Mouse (Mus musculus) forebrain, embryonic 16.5 days (tissue): ENCODE measurements at regions not wholly inside any gene's neighbourhood (a gene's known extent, or its start where the extent isn't known, plus 50 kb on each side); places are given as distances from the start of the nearest gene placed in this dataset.

Experiments
- ATAC-seq: fragments of 200-750 bp; cut with Nextera tagmentation; 2 replicates; pipeline ENCODE4 v1.8.0; 2017; ENCODE audit warnings: mild to moderate bottlenecking, moderate library complexity
- H3K27ac ChIP-seq: fragments of 300-500 bp; sonication (generic); 2 replicates; pipeline ENCODE4 v1.5.1; 2014; ENCODE audit warnings: low read length, control low read depth
- H3K27me3 ChIP-seq: fragments of 300-500 bp; sonication (generic); replicated peaks from 2 replicates; pipeline ENCODE4 v1.6.1; 2014; ENCODE audit warnings: low read length; ENCODE audit not compliant: control insufficient read depth, insufficient read depth
- H3K36me3 ChIP-seq: fragments of 300-500 bp; sonication (generic); 2 replicates; pipeline ENCODE4 v1.6.1; 2014; ENCODE audit not compliant: control insufficient read depth, insufficient read depth
- H3K4me1 ChIP-seq: fragments of 300-500 bp; sonication (generic); replicated peaks from 2 replicates; pipeline ENCODE4 v1.6.1; 2014; ENCODE audit warnings: low read length; ENCODE audit not compliant: control insufficient read depth, insufficient read depth
- H3K4me2 ChIP-seq: fragments of 300-500 bp; sonication (generic); 2 replicates; pipeline ENCODE4 v1.6.1; 2014; ENCODE audit warnings: mild to moderate bottlenecking, low read length, control low read depth
- H3K4me3 ChIP-seq: fragments of 300-500 bp; sonication (generic); replicated peaks from 2 replicates; pipeline ENCODE4 v1.5.1; 2014; ENCODE audit warnings: mild to moderate bottlenecking, low read length, control low read depth
- H3K9ac ChIP-seq: fragments of 300-500 bp; sonication (generic); replicated peaks from 2 replicates; pipeline ENCODE4 v1.6.1; 2014; ENCODE audit warnings: low read depth, low read length, control low read depth
- H3K9me3 ChIP-seq: fragments of 300-500 bp; sonication (generic); 2 replicates; pipeline ENCODE4 v1.6.1; 2016; ENCODE audit warnings: low read length; ENCODE audit not compliant: control insufficient read depth
- WGBS: fragments of 180-500 bp; shearing (Covaris S2); extraction: QIAGEN DNeasy Blood & Tissue Kit; methylation state at CpG from one replicate; pipeline ENCODE4 v1.1.7; 2014; 5-methylcytosine and 5-hydroxymethylcytosine counted together

DNA sequence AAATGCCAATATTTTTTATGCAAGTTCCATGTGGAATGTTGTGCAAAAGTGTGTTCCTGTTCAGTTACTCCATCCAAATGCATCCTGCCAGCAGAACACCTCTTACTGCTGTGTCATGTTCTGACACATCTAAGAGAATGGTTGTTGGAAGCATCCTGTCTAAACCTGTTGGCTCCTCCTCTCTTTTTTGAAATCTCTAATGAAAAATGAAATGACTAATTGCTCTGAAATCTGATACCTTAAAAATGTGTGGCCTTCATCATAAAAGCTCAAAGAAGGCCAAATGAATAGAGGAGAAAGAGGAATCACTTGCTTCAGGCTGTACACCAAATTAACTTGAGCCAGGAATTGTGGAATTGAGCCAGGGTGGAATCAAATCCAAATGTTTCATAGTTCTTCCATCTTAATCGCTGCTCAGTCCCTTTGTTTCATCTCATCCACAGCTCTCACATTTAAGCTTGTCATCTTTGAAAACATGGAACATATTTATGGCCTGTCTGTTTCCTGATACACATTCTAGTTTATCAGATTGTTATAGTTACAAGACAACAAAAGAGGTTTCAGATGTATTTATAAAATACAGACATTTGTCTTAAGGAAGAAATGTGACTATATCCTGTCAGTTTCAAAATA is 555.0 kb upstream of the Gm9747 start:
- Histone ChIP-seq H3K4me2 (no peak overlapping the region), H3K9me3 (no peaks in the 10 kb centered on the region), H3K9ac (no peak overlapping the region), H3K27ac (no peak overlapping the region), H3K4me1 (no peaks in the 10 kb centered on the region), H3K27me3 (no peaks in the 10 kb centered on the region), H3K4me3 (no peak overlapping the region), H3K36me3 (no peaks in the 10 kb centered on the region)
- 52% methylated on average over 1 of the region's 1 CpGs for WGBS
- no peak for ATAC-seq

DNA sequence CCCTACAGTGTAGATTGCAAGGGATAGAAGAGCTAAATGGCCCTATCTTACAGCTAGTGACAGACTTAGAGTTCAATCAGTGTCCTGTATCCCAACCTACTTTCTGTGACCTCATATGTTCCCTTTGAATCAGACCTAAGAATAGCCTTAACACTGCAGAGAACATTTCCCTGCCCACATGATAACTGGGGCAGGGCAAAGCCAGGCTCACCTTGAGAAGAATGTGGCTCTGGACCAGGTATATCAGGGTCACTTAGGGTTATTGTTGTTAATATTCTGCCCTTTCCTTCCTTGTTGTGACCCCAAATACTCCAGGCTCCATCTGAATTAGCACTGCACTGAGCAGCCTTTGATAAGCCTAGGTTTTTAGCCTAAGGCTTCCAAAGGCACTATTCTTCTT is 536.8 kb upstream of the Gm9747 start:
- Histone ChIP-seq H3K9ac (no peak overlapping the region), H3K36me3 (no peaks in the 10 kb centered on the region), H3K27ac (no peak overlapping the region)

DNA sequence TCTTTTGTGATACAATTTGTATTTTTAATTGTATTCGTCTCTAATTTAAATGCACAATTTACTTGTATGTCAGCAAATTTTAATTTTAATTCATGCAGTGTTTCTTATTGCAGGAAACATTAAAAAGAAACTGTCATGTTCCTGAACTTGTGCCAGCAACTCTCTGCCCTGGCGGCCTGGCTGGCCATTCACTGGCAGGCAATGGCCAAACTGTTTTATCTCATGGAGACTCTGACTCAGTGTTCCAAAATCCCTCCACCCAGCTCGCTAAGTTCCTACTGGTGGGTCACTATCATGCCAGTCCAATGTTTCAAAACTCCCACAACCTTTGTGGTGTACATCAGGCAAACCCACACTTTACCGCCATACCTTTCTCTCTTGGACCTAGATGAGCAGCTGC is 523.7 kb upstream of the Gm9747 start:
- WGBS: 89% methylated on average over 4 of the region's 4 CpGs

More for the DNA sequence above, 536.8 kb upstream of the Gm9747 start:
- Histone ChIP-seq H3K4me2 (no peak overlapping the region), H3K4me3 (no peak overlapping the region), H3K9me3 (no peaks in the 10 kb centered on the region), H3K4me1 (no peaks in the 10 kb centered on the region), H3K27me3 (no peaks in the 10 kb centered on the region)
- ATAC-seq: no peak

DNA sequence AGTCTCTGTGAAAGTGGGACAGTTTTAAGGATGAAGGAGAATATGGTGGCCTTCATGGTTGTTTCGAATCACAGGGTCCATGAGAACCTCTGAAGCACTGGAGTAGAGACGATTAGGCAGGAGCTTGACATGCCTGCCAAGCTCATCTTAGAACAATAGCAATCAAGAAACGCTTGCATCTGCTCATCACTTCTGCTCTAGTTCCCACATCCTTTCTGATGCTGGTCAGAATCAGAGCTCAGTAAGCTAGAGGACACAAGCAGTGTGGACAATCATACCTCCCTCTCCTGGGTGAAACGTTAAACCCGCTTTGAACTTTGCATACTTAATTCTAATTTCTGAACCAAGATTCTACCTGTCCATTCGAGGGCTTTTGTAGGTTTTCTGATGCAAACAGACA is 515.8 kb upstream of the Gm9747 start:
- ATAC-seq: no peak
- Histone ChIP-seq H3K4me3 (no peak overlapping the region), H3K9me3 (no peaks in the 10 kb centered on the region), H3K27me3 (no peaks in the 10 kb centered on the region), H3K9ac (no peak overlapping the region), H3K4me2 (no peak overlapping the region), H3K36me3 (no peaks in the 10 kb centered on the region), H3K4me1 (no peaks in the 10 kb centered on the region), H3K27ac (no peak overlapping the region)
- WGBS: 79% methylated on average over 6 of the region's 6 CpGs

More for the DNA sequence above, 523.7 kb upstream of the Gm9747 start:
- Histone ChIP-seq H3K36me3 (no peaks in the 10 kb centered on the region), H3K4me2 (no peak overlapping the region), H3K27ac (no peak overlapping the region), H3K4me3 (no peak overlapping the region), H3K4me1 (no peaks in the 10 kb centered on the region), H3K9ac (no peak overlapping the region), H3K9me3 (no peaks in the 10 kb centered on the region), H3K27me3 (no peaks in the 10 kb centered on the region)
- no peak for ATAC-seq

DNA sequence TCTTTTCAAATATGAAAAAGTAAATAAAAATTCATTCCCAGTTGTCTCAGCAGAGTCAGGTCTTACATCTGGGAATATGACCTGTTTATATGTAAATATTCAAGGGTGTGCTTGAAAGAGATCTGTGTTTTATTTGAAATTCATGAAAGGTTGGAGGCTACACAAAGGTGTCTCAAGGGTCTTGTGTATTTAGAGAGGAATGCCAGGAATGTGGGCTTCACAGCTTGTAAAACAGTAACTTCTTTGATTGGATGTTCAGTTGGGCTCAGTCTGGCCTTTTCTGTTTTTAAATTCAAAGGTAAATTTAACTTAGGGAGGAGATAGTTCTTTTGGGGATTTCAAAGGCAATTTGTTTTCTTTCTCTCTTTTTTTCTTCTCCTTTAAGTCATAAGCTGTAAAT is 514.7 kb upstream of the Gm9747 start:
- no peak overlapping the region for H3K27ac ChIP-seq
- no peaks in the 10 kb centered on the region for H3K27me3 ChIP-seq
- no peaks in the 10 kb centered on the region for H3K36me3 ChIP-seq
- no peak overlapping the region for H3K4me3 ChIP-seq
- H3K4me1 ChIP-seq: no peaks in the 10 kb centered on the region
- H3K9me3 ChIP-seq: no peaks in the 10 kb centered on the region
- no peak overlapping the region for H3K9ac ChIP-seq
- ATAC-seq: no peak
- H3K4me2 ChIP-seq: no peak overlapping the region

DNA sequence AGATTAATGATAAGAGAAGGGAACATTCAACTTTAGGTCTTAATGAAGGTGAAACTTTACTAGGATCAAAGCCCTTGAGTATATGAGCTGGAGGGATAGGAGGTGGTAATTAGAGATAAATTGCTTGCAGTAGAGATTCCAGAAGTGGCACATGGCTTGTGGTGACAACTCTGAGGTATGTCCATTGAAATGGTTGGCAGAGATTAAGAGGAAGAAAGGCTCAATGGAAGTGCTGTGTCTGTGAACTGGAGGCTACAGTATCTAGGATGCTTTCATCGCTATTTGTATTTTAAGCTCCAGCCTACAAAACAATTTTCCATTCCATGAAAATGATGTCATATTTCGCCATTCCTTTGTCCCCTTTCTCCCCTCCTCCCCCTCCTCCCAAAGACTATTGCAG is 508.1 kb upstream of the Gm9747 start:
- Histone ChIP-seq H3K9ac (no peak overlapping the region), H3K4me3 (no peak overlapping the region), H3K27ac (no peak overlapping the region), H3K9me3 (no peaks in the 10 kb centered on the region), H3K4me1 (no peaks in the 10 kb centered on the region), H3K27me3 (no peaks in the 10 kb centered on the region), H3K36me3 (no peaks in the 10 kb centered on the region), H3K4me2 (no peak overlapping the region)
- ATAC-seq: no peak
- WGBS: 84% methylated on average over 2 of the region's 2 CpGs

DNA sequence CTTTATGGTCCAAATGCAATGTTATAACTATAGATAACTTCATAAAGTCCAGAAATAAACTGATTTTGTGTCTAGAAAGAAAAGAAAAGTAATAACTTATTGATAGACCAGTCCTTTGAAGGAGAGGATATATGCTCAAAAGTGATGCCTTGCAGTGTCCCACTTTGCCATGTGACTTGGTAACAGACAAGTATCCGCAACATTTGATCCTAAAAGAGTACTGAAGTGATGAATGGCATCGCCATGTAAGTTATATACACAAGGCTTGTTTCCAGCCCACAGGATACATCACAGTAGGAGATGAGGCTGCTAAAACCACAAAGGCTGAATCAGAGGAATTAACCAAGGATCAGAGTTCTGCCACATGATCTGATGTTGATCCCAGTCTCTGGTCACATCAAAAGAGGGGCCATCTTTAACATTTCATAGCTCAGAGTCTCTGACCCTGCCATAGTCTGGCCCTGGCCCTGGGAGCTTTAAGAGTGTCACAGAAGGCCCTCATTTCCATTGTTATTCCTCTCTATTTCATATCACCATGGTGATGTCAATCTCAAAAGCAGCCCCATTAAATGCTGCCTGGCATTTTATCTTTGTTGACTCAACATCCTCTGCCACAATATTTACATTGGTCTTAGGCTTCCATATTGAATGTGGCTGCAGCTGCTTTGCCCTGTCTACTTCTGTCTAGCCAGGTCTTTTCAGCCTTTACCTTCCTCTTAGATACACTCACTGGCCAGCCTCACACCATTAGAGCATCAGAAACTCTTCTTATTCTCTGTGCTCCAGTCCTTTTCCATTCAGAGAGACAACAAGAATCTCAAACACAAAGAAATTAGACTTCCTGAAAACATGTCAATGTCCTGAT is 506.4 kb upstream of the Gm9747 start:
- ATAC-seq: no peak
- WGBS: 96% methylated on average over 2 of the region's 2 CpGs

DNA sequence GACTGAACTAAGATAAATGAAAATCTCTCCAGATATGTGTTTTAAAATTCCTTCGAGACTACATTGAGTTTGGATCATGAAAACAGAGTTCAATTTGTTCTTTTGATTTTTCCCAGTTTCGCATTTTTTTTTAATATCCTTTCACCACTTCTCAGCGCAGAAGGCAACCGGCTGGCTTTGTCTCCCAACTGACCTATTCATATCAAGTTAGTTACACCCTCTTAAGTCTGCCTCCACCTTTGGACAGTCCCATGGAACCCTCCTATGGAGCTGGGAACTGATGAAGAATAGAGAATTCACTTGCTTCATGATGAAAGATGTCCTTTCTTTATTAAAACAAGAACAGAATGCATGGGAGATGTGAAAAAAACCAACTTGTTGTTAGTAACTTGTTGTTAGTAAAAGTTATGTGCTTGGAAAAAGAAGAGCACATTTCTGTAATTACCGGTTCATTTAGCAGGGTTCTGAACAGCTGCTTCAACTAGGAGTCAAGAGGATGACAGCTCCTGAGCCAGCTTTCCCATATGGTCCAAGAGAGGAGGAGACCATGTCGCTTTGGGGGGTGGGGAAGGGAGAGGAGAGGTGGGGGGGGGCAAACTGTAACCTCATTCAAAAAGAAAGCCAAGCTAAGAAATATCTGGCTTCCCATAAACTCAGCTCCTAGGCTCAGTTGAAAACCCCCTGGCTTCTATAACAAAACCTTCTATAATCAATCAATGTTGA is 495.6 kb upstream of the Gm9747 start:
- Histone ChIP-seq H3K9me3 (no peaks in the 10 kb centered on the region), H3K9ac (no peak overlapping the region), H3K4me1 (0 out of 2 replicates have a peak, but pooled peaks cover 3% of the 10 kb centered on the region), H3K27me3 (no peaks in the 10 kb centered on the region), H3K4me3 (no peak overlapping the region), H3K27ac (no peak overlapping the region), H3K4me2 (no peak overlapping the region), H3K36me3 (no peaks in the 10 kb centered on the region)
- no peak for ATAC-seq
- WGBS: 81% methylated on average over 6 of the region's 6 CpGs

More for the DNA sequence above, 506.4 kb upstream of the Gm9747 start:
- Histone ChIP-seq H3K4me1 (no peaks in the 10 kb centered on the region), H3K9me3 (no peaks in the 10 kb centered on the region), H3K36me3 (no peaks in the 10 kb centered on the region), H3K4me3 (no peak overlapping the region), H3K9ac (no peak overlapping the region), H3K27me3 (no peaks in the 10 kb centered on the region), H3K4me2 (no peak overlapping the region), H3K27ac (no peak overlapping the region)

DNA sequence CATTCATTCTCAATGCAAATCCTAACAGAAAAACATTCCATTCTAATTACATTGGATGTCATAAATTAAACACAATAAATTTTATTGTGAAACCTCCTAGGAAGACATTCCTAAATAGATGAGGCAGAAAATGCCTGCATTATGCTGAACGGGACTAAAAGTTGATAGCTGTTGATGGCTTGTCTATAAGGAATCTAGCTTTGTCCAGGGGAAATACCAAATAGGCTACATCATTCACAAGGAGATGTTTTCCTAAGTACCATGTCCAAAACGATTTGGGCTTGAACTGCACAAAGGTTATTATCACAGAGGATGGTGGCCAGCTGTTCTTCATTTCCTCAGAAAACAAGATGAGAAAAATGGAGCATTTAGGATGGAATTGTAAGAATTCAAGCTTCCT is 494.5 kb upstream of the Gm9747 start:
- no peak for ATAC-seq
- H3K4me3 ChIP-seq: no peak overlapping the region
- H3K36me3 ChIP-seq: no peaks in the 10 kb centered on the region
- H3K27me3 ChIP-seq: no peaks in the 10 kb centered on the region
- 12% methylated on average over 2 of the region's 2 CpGs for WGBS
- no peak overlapping the region for H3K4me2 ChIP-seq
- no peak overlapping the region for H3K27ac ChIP-seq
- H3K9me3 ChIP-seq: no peaks in the 10 kb centered on the region
- no peak overlapping the region for H3K9ac ChIP-seq
- H3K4me1 ChIP-seq: 0 out of 2 replicates have a peak, but pooled peaks cover 3% of the 10 kb centered on the region
